Mouse (Mus musculus): ENCODE results near the gene Senp7.

Senp7 gene

DNA sequence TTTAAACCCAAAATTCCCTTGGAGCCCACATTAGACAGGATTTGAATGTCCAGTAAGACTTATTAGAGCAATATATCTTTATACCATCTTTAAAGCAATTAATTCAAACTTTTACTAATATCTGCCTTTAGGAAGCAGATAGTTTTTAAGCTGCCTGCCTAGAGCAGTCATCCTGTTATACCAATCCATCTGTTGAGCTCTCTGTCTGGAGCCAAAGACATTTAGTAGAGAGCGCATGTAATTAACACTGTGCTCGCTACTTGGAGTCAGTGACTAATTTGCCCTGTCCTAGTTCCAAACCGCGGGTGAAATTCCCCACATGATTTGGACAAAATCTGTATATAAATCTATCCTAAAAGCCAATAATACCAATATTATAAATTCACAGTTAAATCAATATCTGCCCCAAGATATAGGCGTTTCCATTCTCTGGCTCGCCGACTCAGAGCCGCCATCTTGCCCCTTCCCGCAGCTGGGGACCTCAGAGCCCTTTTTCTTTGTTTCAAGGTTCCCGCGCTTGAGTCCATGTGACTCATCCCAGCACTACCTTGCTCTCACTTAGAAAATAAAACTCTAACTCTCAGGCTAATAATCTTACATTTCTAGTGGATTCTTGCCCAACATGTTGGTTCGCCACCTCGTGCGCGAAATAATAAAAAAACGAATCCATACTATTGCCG lies 96.9 kb downstream of the Senp7 start:
- DNase-seq, result no peak

DNA sequence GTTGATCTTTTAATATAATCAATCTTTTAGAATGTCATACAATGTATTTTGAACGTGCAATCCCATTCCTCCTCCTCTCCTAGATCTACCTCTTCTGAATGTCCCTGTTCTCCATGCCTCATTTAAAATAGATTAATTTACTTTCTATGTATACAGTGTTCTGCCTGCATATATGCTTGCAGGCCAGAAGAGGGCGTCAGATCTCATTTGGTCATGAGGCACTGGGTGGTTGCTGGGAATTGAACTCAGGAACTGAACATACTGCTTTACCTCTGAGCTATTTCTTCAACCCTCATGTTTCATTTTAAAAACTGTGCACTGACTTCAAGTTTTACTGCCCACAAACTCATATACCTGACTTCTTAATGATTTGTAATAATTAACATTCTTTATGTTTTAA lies 99.5 kb downstream of the Senp7 start:
- no peak for DNase-seq

DNA sequence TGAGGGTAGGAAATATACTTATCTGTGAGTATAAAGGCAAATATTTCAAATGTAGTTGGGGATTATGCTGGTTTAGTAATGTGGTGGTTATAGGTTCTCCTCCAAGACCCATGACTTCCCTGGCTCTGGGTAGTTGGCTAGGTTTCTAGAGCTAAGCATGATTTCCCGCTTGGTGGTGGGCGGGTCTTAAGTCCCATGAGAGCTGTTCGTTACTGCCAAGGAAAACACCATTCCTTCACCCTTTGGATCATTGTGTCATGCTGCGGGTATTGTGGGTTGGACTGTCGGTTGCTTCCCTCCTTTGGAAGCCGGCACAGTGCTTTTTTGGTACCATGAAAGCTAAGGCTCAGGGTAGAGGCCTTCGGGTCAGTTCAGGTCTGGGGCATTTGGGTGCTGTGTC lies 115.3 kb downstream of the Senp7 start:
- DNase-seq, result no peak

DNA sequence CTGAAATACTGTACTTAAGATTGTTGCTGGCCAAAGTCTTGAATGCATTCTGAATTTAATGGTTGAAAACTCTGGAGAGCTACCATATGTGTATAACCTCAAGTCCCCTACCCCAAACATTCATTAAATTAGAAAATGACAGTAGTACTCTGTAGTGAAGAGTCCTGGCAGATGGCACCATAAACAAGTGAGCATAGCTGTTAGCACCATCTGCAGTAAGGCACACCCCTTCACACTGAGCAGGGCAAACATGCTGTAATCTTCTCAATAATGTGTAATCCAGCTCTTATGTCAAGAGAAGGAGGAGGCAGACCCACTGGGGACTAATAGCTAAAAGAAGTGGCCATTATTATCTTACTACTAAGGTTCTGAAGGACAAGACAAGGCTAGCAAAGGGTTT lies 122.1 kb downstream of the Senp7 start:
- DNase-seq, result no peak

DNA sequence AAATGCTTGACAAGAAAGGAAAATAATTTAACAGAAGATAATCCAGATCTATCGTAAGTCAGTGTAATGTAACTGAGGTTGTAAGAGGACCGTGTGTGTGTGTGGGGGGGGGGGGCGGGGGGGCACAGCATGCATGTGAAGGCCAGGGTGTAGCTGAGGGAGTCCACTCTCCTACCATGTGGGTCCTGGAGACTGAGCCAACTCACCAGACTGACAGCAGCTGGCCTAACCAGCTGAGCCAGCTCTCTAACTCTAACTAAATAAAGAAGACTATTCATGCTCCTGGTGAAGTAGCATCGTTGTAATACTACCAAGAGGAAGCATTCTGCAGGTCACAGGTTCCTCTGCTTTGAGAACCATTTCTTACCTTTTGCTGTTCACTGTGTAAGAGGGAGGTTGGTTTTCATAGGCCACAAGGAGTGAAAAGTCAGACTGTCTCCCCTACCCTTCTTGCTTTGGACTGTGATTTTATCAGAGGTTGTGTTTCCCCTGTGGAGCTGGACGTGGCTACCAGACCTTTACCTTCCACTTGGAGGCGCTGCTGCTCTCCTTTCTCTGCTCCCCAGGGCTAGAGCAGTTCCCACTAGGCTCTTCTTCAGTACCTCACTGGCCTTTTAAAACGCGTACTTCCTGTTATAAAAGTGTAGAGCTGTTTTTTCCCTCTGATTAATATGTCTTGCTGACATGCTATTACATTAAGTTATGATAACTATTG lies 127.9 kb downstream of the Senp7 start:
- DNase-seq, result peak; percentile 6

DNA sequence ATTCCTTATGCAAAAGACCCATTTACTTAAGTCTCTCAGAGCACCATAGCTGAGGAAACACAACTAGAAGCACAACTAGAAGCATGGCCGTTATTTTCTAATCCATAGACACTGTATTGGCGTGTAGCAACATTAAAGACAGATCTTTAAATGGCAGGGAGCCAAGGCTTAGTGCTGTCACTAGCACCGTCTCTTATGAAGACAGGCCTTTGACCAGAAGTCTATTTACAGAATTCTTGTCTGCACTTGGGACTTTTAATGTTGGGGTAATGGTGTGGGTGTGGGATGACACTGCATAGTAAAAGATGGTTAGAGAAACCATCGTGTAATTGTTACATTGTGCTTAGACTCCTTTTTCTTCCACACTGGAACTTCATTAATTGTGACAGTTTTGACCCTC lies 138.7 kb downstream of the Senp7 start:
- no peak for DNase-seq

DNA sequence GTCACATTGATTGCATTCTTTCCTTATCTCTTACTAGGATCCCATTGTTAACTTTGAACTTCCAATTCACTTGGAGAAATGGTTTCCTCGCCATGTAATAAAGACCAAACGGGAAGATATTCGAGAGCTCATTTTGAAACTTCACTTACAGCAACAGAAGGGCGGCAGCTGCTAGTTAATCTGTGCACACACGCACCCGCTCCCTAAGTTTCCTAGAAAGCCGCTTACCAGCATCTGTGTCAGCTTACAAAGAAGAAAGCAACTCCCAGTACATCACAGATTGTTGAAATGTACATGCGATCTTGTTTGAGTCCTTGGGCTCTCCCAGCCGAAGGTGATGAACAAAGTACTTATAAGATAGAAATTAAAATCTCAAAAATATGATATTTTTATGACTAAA lies 140.1 kb downstream of the Senp7 start:
- no peak for DNase-seq

DNA sequence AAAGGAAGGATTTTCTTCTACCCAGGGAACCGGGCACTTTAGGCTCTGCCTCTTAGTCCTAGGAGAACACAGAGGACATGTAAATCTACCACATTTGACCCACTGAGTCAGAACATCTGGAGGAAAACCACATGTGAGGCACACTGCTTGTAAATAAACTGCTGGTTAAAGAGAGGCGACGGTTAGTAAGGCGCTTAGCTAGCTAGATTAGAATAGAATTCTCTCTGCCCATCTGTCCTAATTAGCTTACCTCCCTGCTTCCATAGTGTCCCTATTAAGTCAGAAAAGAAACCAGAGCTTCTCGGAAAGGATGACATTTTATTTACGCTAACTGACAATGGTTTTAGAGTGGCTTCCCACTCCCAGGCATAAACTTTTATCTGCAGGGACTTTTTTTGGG lies 155.9 kb downstream of the Senp7 start, which contains the start of gene Impg2:
TSS of gene Impg2 (plus strand) at position 263 of the 400 bp plus-strand sequence.
- DNase-seq, result no peak

DNA sequence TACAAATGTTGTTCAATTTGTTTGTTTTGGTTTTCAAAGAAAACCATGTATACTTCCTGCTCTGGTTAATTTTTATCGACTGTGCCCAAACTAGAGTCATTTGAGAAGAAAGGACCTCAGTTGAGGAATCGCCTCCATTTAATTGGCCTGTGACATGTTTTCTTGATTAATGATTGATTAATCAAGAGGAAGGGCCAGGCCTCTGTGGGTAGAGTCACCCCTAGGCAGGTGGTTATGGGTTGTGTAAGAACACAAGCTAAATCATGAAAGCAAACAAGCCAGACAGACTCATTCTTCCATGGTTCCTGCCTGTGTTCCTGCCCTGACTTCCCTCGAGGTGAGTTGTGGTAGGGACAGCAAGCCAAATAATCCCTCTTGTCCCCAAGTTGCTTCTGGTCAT lies 164.6 kb downstream of the Senp7 start:
- DNase-seq, result no peak

DNA sequence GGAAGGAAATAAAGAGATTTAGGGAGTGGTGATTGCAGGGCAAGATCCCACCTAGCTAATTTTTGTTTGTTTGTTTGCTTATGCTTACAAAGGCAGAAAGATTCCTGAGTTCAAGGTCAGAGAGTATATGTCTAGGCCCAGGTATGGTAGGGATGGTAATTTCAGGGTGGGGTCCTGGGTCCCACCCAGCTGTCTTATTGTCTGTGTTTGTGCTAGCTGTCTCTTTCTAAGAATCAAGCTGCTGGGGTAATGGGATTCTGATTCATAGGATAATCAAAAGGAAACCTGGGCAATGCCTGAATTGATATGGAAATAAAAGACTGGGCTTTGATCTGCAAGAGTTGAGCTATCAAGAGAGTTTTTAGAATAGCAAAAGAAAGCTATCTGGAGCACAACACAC lies 179.5 kb downstream of the Senp7 start:
- DNase-seq, result no peak

DNA sequence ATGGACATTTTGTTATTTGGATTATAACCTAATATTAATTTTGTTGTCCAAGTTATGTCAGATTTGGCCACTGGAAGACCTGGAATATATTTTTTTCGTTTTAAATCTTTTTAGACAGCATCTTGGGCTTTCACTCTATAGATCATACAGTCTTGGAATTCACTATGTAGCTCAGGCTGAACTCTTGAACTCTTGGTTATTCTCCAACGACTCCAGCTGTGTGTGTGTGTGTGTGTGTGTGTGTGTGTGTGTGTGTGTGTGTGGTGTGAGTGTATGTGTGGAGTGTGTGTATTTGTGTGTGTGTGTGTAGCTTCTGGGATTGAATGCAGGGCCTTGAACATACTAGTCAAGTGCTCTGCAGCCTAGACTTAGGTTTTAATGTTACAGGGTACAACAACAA lies 181.3 kb downstream of the Senp7 start:
- DNase-seq, result no peak

DNA sequence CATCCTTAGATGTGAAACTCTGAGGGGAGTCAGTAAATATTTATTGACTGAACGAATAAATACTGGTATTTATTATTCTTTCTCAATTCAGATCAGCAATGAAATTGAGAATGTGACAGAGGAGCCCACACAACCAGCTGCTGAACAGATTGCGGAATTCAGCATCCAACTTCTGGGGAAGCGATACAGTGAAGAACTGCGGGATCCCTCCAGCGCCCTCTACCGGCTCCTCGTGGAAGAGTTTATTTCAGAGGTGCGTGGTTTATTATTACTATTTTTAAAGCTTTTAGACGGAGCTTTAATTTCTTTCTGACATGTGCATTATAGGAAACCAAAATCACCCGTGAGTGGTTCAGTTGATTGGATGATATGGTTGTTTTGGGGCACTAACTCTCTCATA lies 183.2 kb downstream of the Senp7 start:
- DNase-seq, result no peak

DNA sequence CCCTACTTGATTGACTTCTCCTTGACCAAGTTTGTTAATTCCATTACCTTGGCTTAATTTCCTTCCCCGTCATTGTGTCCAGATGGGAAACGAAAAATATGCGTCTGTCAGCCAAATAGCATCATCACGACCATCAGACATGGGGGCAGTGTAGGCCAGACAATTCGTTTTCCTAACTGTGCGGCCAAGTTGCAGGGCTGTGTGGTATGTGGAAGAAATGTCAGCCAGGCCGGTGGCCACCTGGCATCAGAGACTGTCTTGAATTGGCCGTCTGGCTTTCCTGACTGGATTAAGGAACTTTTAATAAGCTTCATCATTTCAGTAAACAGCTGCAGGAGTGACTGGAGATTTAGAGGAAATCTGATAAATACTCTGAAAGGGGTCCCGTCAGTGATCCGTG lies 184.6 kb downstream of the Senp7 start:
- DNase-seq, result peak; percentile 9
